ENCODE assay signal across 7 mouse cellular contexts in genomic region chr6:33126574-33126973, GRCm38 (mm10).
DNase-seq lines count a peak whose midpoint lies in the region; ATAC-seq and TF ChIP-seq lines count a peak whose summit lies in the region.

No protein-coding gene starts in this region.

- ATAC-seq in hematopoietic stem cell, adult 5-6 weeks (replicated peaks in 1 of 2; ENCODE audit: insufficient read depth in 1 of 2, low FRiP score in 2 of 2, low TSS enrichment in 1 of 2, low read depth in 1 of 2, poor library complexity in 2 of 2, severe bottlenecking in 2 of 2): peak; percentile 71 to 87
- ATAC-seq in midbrain, postnatal 0 days (ENCODE audit: low FRiP score): 0 out of 2 replicates have a peak, but pooled peaks have one; percentile 54
- ATAC-seq in stomach, embryonic 14.5 days (ENCODE audit: insufficient number of reproducible peaks, insufficient read depth, low FRiP score, low read depth): 0 out of 2 replicates have a peak, but pooled peaks have one; percentile 6

- WGBS in midbrain, postnatal 0 days: 11% methylated on average over 8 of the region's 8 CpGs
- 6% methylated on average over 8 of the region's 8 CpGs for WGBS in stomach, embryonic 14.5 days

- 0 out of 2 replicates have a peak, but pooled peaks cover 4% of the 10 kb centered on the region for H3K27me3 ChIP-seq in midbrain, postnatal 0 days (ENCODE audit: insufficient read depth, low read length)
- H3K27me3 ChIP-seq in stomach, embryonic 14.5 days (ENCODE audit: control insufficient read depth, insufficient read depth, low read length): no peaks in the 10 kb centered on the region

- H3K27ac ChIP-seq in midbrain, postnatal 0 days (ENCODE audit: low read depth, low read length): no peak overlapping the region
- no peak overlapping the region for H3K27ac ChIP-seq in stomach, embryonic 14.5 days (ENCODE audit: low read length)

- no peak overlapping the region for H3K4me3 ChIP-seq in midbrain, postnatal 0 days (ENCODE audit: low read depth, low read length)
- no peak overlapping the region for H3K4me3 ChIP-seq in stomach, embryonic 14.5 days (ENCODE audit: low read depth, low read length)

- TF ChIP-seq CTCF in midbrain, postnatal 0 days (IDR thresholded peaks at IDR 0.05): peak; percentile 76

- no peaks in the 10 kb centered on the region for H3K4me1 ChIP-seq in midbrain, postnatal 0 days (ENCODE audit: insufficient read depth, low read length)
- H3K4me1 ChIP-seq in stomach, embryonic 14.5 days (ENCODE audit: control insufficient read depth, insufficient read depth, low read length): no peaks in the 10 kb centered on the region

- no peaks in the 10 kb centered on the region for H3K9me3 ChIP-seq in midbrain, postnatal 0 days (ENCODE audit: low read length)
- no peaks in the 10 kb centered on the region for H3K9me3 ChIP-seq in stomach, embryonic 14.5 days (ENCODE audit: control insufficient read depth, low read depth, low read length)

- no peaks in the 10 kb centered on the region for H3K36me3 ChIP-seq in midbrain, postnatal 0 days (ENCODE audit: insufficient read depth, low read length)
- no peaks in the 10 kb centered on the region for H3K36me3 ChIP-seq in stomach, embryonic 14.5 days (ENCODE audit: control insufficient read depth, insufficient read depth, low read length)

- peak; percentile 96 for DNase-seq in NIH3T3 (ENCODE audit: low read depth)
- DNase-seq in adrenal gland, postnatal 4 days (ENCODE audit: low spot score in 2 of 2): peak; percentile 41 to 61
- peak; percentile 3 for DNase-seq in fat pad, adult 2 months (ENCODE audit: extremely low read depth, low read depth, low spot score)
- peak; percentile 12 to 38 for DNase-seq in left cerebral cortex, adult 8-10 months (ENCODE audit: low spot score in 2 of 2)
- DNase-seq in midbrain, postnatal 0 days (ENCODE audit: low spot score): peak; percentile 85

- H3K9ac ChIP-seq in midbrain, postnatal 0 days (replicated peaks; ENCODE audit: low read length, poor library complexity, severe bottlenecking): no peak overlapping the region
- H3K9ac ChIP-seq in stomach, embryonic 14.5 days (replicated peaks; ENCODE audit: low read depth, low read length): no peak overlapping the region

- H3K4me2 ChIP-seq in midbrain, postnatal 0 days (ENCODE audit: low read depth, low read length, poor library complexity, severe bottlenecking): no peak overlapping the region
- no peak overlapping the region for H3K4me2 ChIP-seq in stomach, embryonic 14.5 days (replicated peaks; ENCODE audit: low read depth, low read length)

Comparison
In these comparisons a context has a peak if more than half of its experiments do, and no peak if none do; other contexts are left out.
1. DNase-seq: peak in every context shown above with its lines; median percentile 96 in NIH3T3; 85 in midbrain, postnatal 0 days; 51 in adrenal gland, postnatal 4 days; 25 in left cerebral cortex, adult 8-10 months; 3 in fat pad, adult 2 months.
2. ATAC-seq: peak in every context shown above with its lines; median percentile 79 in hematopoietic stem cell, adult 5-6 weeks; 54 in midbrain, postnatal 0 days; 6 in stomach, embryonic 14.5 days.